In the genomic region with DNA sequence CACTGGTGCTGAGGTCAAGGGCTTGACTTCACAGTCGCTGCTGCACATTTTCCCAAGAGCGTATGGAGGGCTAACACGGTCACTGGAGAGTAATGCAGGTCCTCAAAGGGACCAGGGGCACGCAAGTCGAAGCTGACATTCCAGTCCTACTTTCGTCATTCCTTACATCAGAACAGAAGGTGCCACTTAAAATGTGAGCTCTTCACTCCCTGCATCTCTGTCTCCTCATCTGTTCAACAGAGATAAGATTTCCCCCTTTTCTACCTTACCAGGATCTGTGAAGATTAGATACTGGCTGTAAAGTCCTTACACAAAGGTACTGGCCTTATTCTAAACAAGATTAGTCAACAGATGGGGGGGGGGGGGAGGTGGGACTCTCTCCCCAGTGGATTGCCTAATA, we compare ENCODE assay signal across 10 mouse cellular contexts.
DNase-seq lines count a peak whose midpoint lies in the region; ATAC-seq lines count a peak whose summit lies in the region.
"Had no signal": no experiment of that assay in that cellular context is flagged by ENCODE, and none has a peak within 500 bp of the region (broad histone marks: within the 10 kb centered on the region; RNA-seq: fewer than 3 reads in every experiment).

No protein-coding gene starts in this region.

- no peaks in the 10 kb centered on the region for H3K9me3 ChIP-seq in heart, embryonic 10.5 days
- H3K9me3 ChIP-seq in midbrain, embryonic 10.5 days (replicated peaks) = no peaks in the 10 kb centered on the region
- H3K9me3 ChIP-seq in midbrain, embryonic 14.5 days (ENCODE audit: control insufficient read depth, low read length) = no peaks in the 10 kb centered on the region
- H3K9me3 ChIP-seq: limb, embryonic 10.5 days had no signal

- H3K27ac ChIP-seq in heart, embryonic 10.5 days = peak overlapping the region; percentile 85
- peak overlapping the region; percentile 88 for H3K27ac ChIP-seq in midbrain, embryonic 10.5 days (replicated peaks)
- no peak overlapping the region for H3K27ac ChIP-seq in midbrain, embryonic 14.5 days (replicated peaks; ENCODE audit: low read depth, low read length)

- no peaks in the 10 kb centered on the region for H3K36me3 ChIP-seq in heart, embryonic 10.5 days
- no peaks in the 10 kb centered on the region for H3K36me3 ChIP-seq in midbrain, embryonic 10.5 days
- H3K36me3 ChIP-seq in midbrain, embryonic 14.5 days (ENCODE audit: control insufficient read depth, insufficient read depth, low read length) = no peaks in the 10 kb centered on the region
- H3K36me3 ChIP-seq: limb, embryonic 10.5 days had no signal

- no peak; the same call in 1 of the 2 replicates for ATAC-seq in midbrain, embryonic 14.5 days (ENCODE audit: low FRiP score, low TSS enrichment)
- 0 out of 2 replicates have a peak, but pooled peaks have one; percentile 45 for ATAC-seq in erythroid progenitor cell, adult 5-6 weeks (replicated peaks; ENCODE audit: low FRiP score, poor library complexity, severe bottlenecking)

- WGBS in heart, embryonic 10.5 days = 7% methylated on average over 6 of the region's 6 CpGs
- WGBS in midbrain, embryonic 10.5 days = 4% methylated on average over 6 of the region's 6 CpGs
- 15% methylated on average over 6 of the region's 6 CpGs for WGBS in midbrain, embryonic 14.5 days

- no peak overlapping the region for H3K4me3 ChIP-seq in heart, embryonic 10.5 days
- H3K4me3 ChIP-seq in midbrain, embryonic 10.5 days = no peak overlapping the region
- H3K4me3 ChIP-seq in midbrain, embryonic 14.5 days (replicated peaks; ENCODE audit: low read depth, low read length) = no peak overlapping the region

- DNase-seq in heart, embryonic 10.5 days (ENCODE audit: low spot score) = no peak
- DNase-seq in heart, adult 11 months = no peak
- no peak for DNase-seq in midbrain, embryonic 10.5 days (ENCODE audit: low spot score)
- no peak for DNase-seq in midbrain, embryonic 14.5 days
- peak; percentile 22 for DNase-seq in mesoderm, embryonic 11.5 days (ENCODE audit: low read depth, low spot score)
- no peak for DNase-seq in thymus, postnatal 4 days
- no peak for DNase-seq in urinary bladder, postnatal 4 days (ENCODE audit: low spot score in 2 of 2)
- DNase-seq: B cell, adult 2 months had no signal

- H3K4me1 ChIP-seq in heart, embryonic 10.5 days = peaks cover 20% of the 10 kb centered on the region
- H3K4me1 ChIP-seq in midbrain, embryonic 10.5 days = peaks cover 51% of the 10 kb centered on the region
- H3K4me1 ChIP-seq in midbrain, embryonic 14.5 days (ENCODE audit: control insufficient read depth, insufficient read depth, low read length) = peaks cover 10% of the 10 kb centered on the region

- no peak overlapping the region for H3K4me2 ChIP-seq in midbrain, embryonic 14.5 days (ENCODE audit: low read length)

- no peak overlapping the region for H3K9ac ChIP-seq in midbrain, embryonic 14.5 days (replicated peaks; ENCODE audit: low read length)

- no peaks in the 10 kb centered on the region for H3K27me3 ChIP-seq in heart, embryonic 10.5 days (ENCODE audit: insufficient read depth, poor library complexity, severe bottlenecking)
- H3K27me3 ChIP-seq in midbrain, embryonic 10.5 days (ENCODE audit: low read depth, poor library complexity, severe bottlenecking) = no peaks in the 10 kb centered on the region
- no peaks in the 10 kb centered on the region for H3K27me3 ChIP-seq in midbrain, embryonic 14.5 days (ENCODE audit: control insufficient read depth, insufficient read depth, low read length)
